Mouse (Mus musculus) bone marrow, adult 2 months (tissue): ENCODE data around the gene Plekha4. TPM values are rescaled to one million over a fixed set of nuclear protein-coding genes. Genes with fewer than 3 reads are reported as not detected.

Experiments used
- H3K27ac ChIP-seq: fragments of 200-500 bp; 2 replicates; pipeline ENCODE4 v1.5.1; 2012; ENCODE audit warnings: low read depth, mild to moderate bottlenecking, control low read depth, inconsistent platforms, low read length; ENCODE audit not compliant: control insufficient read depth, poor library complexity, insufficient read depth
- H3K4me1 ChIP-seq: fragments of 200-500 bp; 2 replicates; pipeline ENCODE4 v1.6.1; 2011; ENCODE audit warnings: low read length; ENCODE audit not compliant: control insufficient read depth, insufficient read depth
- H3K4me3 ChIP-seq: fragments of 200-500 bp; replicated peaks from 2 replicates; pipeline ENCODE3; 2011; ENCODE audit warnings: mild to moderate bottlenecking, low read depth, low read length, control low read depth; ENCODE audit not compliant: control insufficient read depth
- CTCF ChIP-seq: fragments of 200-500 bp; IDR thresholded peaks from 2 replicates; pipeline ENCODE4 v1.5.1; 2011; ENCODE audit warnings: low read length, control low read depth; ENCODE audit not compliant: control insufficient read depth, insufficient read depth
- POLR2A ChIP-seq: fragments of 200-500 bp; IDR thresholded peaks from 2 replicates; pipeline ENCODE4 v1.6.1; 2011; ENCODE audit warnings: low read depth, mild to moderate bottlenecking, control low read depth, low read length, borderline replicate concordance; ENCODE audit not compliant: control insufficient read depth
- WGBS: fragments of 180-500 bp; shearing (Covaris S2); methylation state at CpG from one replicate; pipeline ENCODE4 v1.1.7; 2018; 5-methylcytosine and 5-hydroxymethylcytosine counted together
- polyA plus RNA-seq: library from polyadenylated mRNA; stranded (reverse); fragments of >200 nt; gene quantifications from 2 replicates; pipeline ENCODE4 v1.2.4, GENCODE M21; 2011; ENCODE audit warnings: low replicate concordance; ENCODE audit not compliant: missing spikeins, insufficient read depth, insufficient read length

Gene Plekha4
- polyA plus RNA-seq, 1 experiment: 8.9 TPM

GRCm38 (mm10) chr7:45593118-45593815 is 67.1 kb downstream of the Plekha4 start:
- H3K27ac ChIP-seq: no peak overlapping the region
- TF ChIP-seq POLR2A (no peak), CTCF (peak; percentile 93)
- no peak overlapping the region for H3K4me3 ChIP-seq
- no peaks in the 10 kb centered on the region; the same call in none of the 2 replicates for H3K4me1 ChIP-seq
- 26% methylated on average over 10 of the region's 10 CpGs for WGBS

- no peak overlapping the region for H3K4me3 ChIP-seq
- WGBS: 84% methylated on average over 4 of the region's 4 CpGs
Observed at GRCm38 (mm10) chr7:45595176-45595575, 69.0 kb downstream of the Plekha4 start.

GRCm38 (mm10) chr7:45596107-45596506 is 70.0 kb downstream of the Plekha4 start:
- Histone ChIP-seq H3K4me1 (peaks cover 3% of the 10 kb centered on the region), H3K27ac (no peak overlapping the region), H3K4me3 (no peak overlapping the region)
- 83% methylated on average over 1 of the region's 1 CpGs for WGBS
- TF ChIP-seq CTCF: no peak
- no peak for TF ChIP-seq POLR2A

More at GRCm38 (mm10) chr7:45595176-45595575, 69.0 kb downstream of the Plekha4 start:
- TF ChIP-seq POLR2A: no peak
- TF ChIP-seq CTCF: no peak
- Histone ChIP-seq H3K27ac (no peak overlapping the region), H3K4me1 (no peaks in the 10 kb centered on the region; the same call in none of the 2 replicates)

- no peak overlapping the region for H3K27ac ChIP-seq
- TF ChIP-seq POLR2A (no peak), CTCF (no peak)
- H3K4me1 ChIP-seq: peaks cover 3% of the 10 kb centered on the region
- 81% methylated on average over 5 of the region's 5 CpGs for WGBS
- H3K4me3 ChIP-seq: no peak overlapping the region
Observed at GRCm38 (mm10) chr7:45597013-45597412, 70.9 kb downstream of the Plekha4 start.

GRCm38 (mm10) chr7:45597527-45597926 is 71.4 kb downstream of the Plekha4 start:
- 85% methylated on average over 6 of the region's 6 CpGs for WGBS
- TF ChIP-seq POLR2A (no peak), CTCF (no peak)

GRCm38 (mm10) chr7:45598960-45599879 is 73.1 kb downstream of the Plekha4 start:
- Histone ChIP-seq H3K4me1 (peaks cover 3% of the 10 kb centered on the region), H3K27ac (no peak overlapping the region), H3K4me3 (no peak overlapping the region)
- 80% methylated on average over 18 of the region's 18 CpGs for WGBS
- TF ChIP-seq CTCF (no peak), POLR2A (no peak)

More at GRCm38 (mm10) chr7:45597527-45597926, 71.4 kb downstream of the Plekha4 start:
- H3K4me3 ChIP-seq: no peak overlapping the region
- H3K27ac ChIP-seq: no peak overlapping the region
- H3K4me1 ChIP-seq: peaks cover 3% of the 10 kb centered on the region

Other genes with a start within 250 kb of the Plekha4 start
- not detected in 2 replicates for gene Slc6a21, start 248.8 kb upstream of the Plekha4 start, polyA plus RNA-seq
- gene Trpm4, start 192.6 kb upstream of the Plekha4 start, polyA plus RNA-seq: 2.6 and 3.9 TPM in 2 replicates
- gene Hrc, start 191.0 kb upstream of the Plekha4 start, polyA plus RNA-seq: 1.5 and 1.7 TPM in 2 replicates
- not detected in 2 replicates for gene Ppfia3, start 159.3 kb upstream of the Plekha4 start, polyA plus RNA-seq
- gene Lin7b, start 155.7 kb upstream of the Plekha4 start, polyA plus RNA-seq: not detected in 2 replicates
- 753 and 781 TPM in 2 replicates for gene Snrnp70, start 130.6 kb upstream of the Plekha4 start, polyA plus RNA-seq
- gene Kcna7, start 120.7 kb upstream of the Plekha4 start, polyA plus RNA-seq: not detected in 2 replicates
- 1.8 TPM in 1 of 2 replicates, not detected in the other for gene Ntf5, start 112.6 kb upstream of the Plekha4 start, polyA plus RNA-seq
- gene Lhb, start 105.5 kb upstream of the Plekha4 start, polyA plus RNA-seq: not detected in 2 replicates
- 11.3 and 17.4 TPM in 2 replicates for gene Gys1, start 91.5 kb upstream of the Plekha4 start, polyA plus RNA-seq
- gene Ruvbl2, start 88.2 kb upstream of the Plekha4 start, polyA plus RNA-seq: 61.4 and 66.3 TPM in 2 replicates
- 2,067 and 2,131 TPM in 2 replicates for gene Ftl1, start 66.4 kb upstream of the Plekha4 start, polyA plus RNA-seq
- gene Bax, start 59.4 kb upstream of the Plekha4 start, polyA plus RNA-seq: 71.8 and 143 TPM in 2 replicates
- 1.3 TPM in 1 of 2 replicates, not detected in the other for gene Tulp2, start 44.5 kb upstream of the Plekha4 start, polyA plus RNA-seq
- not detected in 2 replicates for gene Gm45808, start 39.5 kb upstream of the Plekha4 start, polyA plus RNA-seq
- 2.7 and 4.8 TPM in 2 replicates for gene Dhdh, start 37.5 kb upstream of the Plekha4 start, polyA plus RNA-seq
- 69.3 and 71.9 TPM in 2 replicates for gene Nucb1, start 15.9 kb upstream of the Plekha4 start, polyA plus RNA-seq
- 356 and 801 TPM in 2 replicates for gene Ppp1r15a, start 62 bp upstream of the Plekha4 start, polyA plus RNA-seq
- gene Hsd17b14, start 28.6 kb downstream of the Plekha4 start, polyA plus RNA-seq: 5.7 TPM in 1 of 2 replicates, not detected in the other
- 35.7 and 58.4 TPM in 2 replicates for gene Bcat2, start 43.8 kb downstream of the Plekha4 start, polyA plus RNA-seq
- not detected in 2 replicates for gene Fgf21, start 89.2 kb downstream of the Plekha4 start, polyA plus RNA-seq
- not detected in 2 replicates for gene Fut1, start 91.0 kb downstream of the Plekha4 start, polyA plus RNA-seq
- gene Izumo1, start 95.5 kb downstream of the Plekha4 start, polyA plus RNA-seq: 1.1 TPM in 1 of 2 replicates, not detected in the other
- 5.9 and 6.0 TPM in 2 replicates for gene Rasip1, start 101.2 kb downstream of the Plekha4 start, polyA plus RNA-seq
- gene Mamstr, start 113.6 kb downstream of the Plekha4 start, polyA plus RNA-seq: 1.00 TPM in 1 of 2 replicates, not detected in the other
- not detected in 2 replicates for gene Fut2, start 140.1 kb downstream of the Plekha4 start, polyA plus RNA-seq
- gene Ntn5, start 157.7 kb downstream of the Plekha4 start, polyA plus RNA-seq: not detected in 2 replicates
- gene Sec1, start 168.1 kb downstream of the Plekha4 start, polyA plus RNA-seq: not detected in 2 replicates
- 4.4 TPM in 1 of 2 replicates, not detected in the other for gene Car11, start 173.5 kb downstream of the Plekha4 start, polyA plus RNA-seq
- gene Dbp, start 178.8 kb downstream of the Plekha4 start, polyA plus RNA-seq: 8.6 and 19.3 TPM in 2 replicates
- gene Rpl18, start 189.1 kb downstream of the Plekha4 start, polyA plus RNA-seq: 845 and 916 TPM in 2 replicates
- gene Sphk2, start 191.7 kb downstream of the Plekha4 start, polyA plus RNA-seq: 12.9 and 24.4 TPM in 2 replicates
- 1.1 TPM in 1 of 2 replicates, not detected in the other for gene Fam83e, start 194.9 kb downstream of the Plekha4 start, polyA plus RNA-seq
- not detected in 2 replicates for gene Spaca4, start 199.5 kb downstream of the Plekha4 start, polyA plus RNA-seq